Mouse (Mus musculus): ENCODE results near the gene Pgk1. TPM values are rescaled to one million over a fixed set of nuclear protein-coding genes. Genes with fewer than 3 reads are reported as not detected.
"Not testable (repeated sequence)": the region's sequence is repeated elsewhere in the genome, so short reads cannot be mapped to it uniquely, and the experiment has no call there.

The Pgk1 gene
- polyA plus RNA-seq, 1 experiment from 2014 or later = 482 TPM

GRCm38 (mm10) chrX:106190091-106190490 is 3.2 kb downstream of the Pgk1 start:
- Histone ChIP-seq H3K36me3 (ENCODE audit: control insufficient read depth, insufficient read depth, low read length) (peaks cover 16% of the 10 kb centered on the region), H3K27me3 (replicated peaks; ENCODE audit: control insufficient read depth, insufficient read depth, low read length) (no peaks in the 10 kb centered on the region), H3K4me2 (ENCODE audit: low read length) (peak overlapping the region; percentile 55), H3K9me3 (ENCODE audit: control insufficient read depth, low read length) (no peaks in the 10 kb centered on the region), H3K4me3 (ENCODE audit: low read depth, low read length) (0 out of 2 replicates have a peak overlapping the region, but pooled peaks have one; percentile 63), H3K4me1 (replicated peaks; ENCODE audit: control insufficient read depth, insufficient read depth, low read length) (no peaks in the 10 kb centered on the region), H3K27ac (ENCODE audit: low read depth) (no peak overlapping the region), H3K9ac (ENCODE audit: low read length) (no peak overlapping the region)
- WGBS = 33% methylated on average over 4 of the region's 4 CpGs
- DNase-seq (ENCODE audit: low spot score) (no peak), ATAC-seq (replicated peaks; ENCODE audit: low FRiP score, low TSS enrichment, low read depth) (no peak)

- H3K9ac ChIP-seq (ENCODE audit: low read length); H3K4me1 ChIP-seq (replicated peaks; ENCODE audit: control insufficient read depth, insufficient read depth, low read length); H3K4me3 ChIP-seq (ENCODE audit: low read depth, low read length); H3K27me3 ChIP-seq (replicated peaks; ENCODE audit: control insufficient read depth, insufficient read depth, low read length); H3K27ac ChIP-seq (ENCODE audit: low read depth); DNase-seq (ENCODE audit: low spot score); H3K4me2 ChIP-seq (ENCODE audit: low read length); ATAC-seq (replicated peaks; ENCODE audit: low FRiP score, low TSS enrichment, low read depth); H3K9me3 ChIP-seq (ENCODE audit: control insufficient read depth, low read length): not testable (repeated sequence)
- 90% methylated on average over 5 of the region's 6 CpGs for WGBS
- peaks cover 56% of the 10 kb centered on the region for H3K36me3 ChIP-seq (ENCODE audit: control insufficient read depth, insufficient read depth, low read length)
These were observed 7.5 kb downstream of the Pgk1 start for GRCm38 (mm10) chrX:106194361-106194760.

GRCm38 (mm10) chrX:106197308-106197707 is 10.4 kb downstream of the Pgk1 start:
- Histone ChIP-seq H3K4me2 (ENCODE audit: low read length) (no peak overlapping the region), H3K9me3 (ENCODE audit: control insufficient read depth, low read length) (no peaks in the 10 kb centered on the region), H3K27me3 (replicated peaks; ENCODE audit: control insufficient read depth, insufficient read depth, low read length) (no peaks in the 10 kb centered on the region), H3K4me1 (replicated peaks; ENCODE audit: control insufficient read depth, insufficient read depth, low read length) (no peaks in the 10 kb centered on the region), H3K4me3 (ENCODE audit: low read depth, low read length) (no peak overlapping the region), H3K9ac (ENCODE audit: low read length) (no peak overlapping the region), H3K27ac (ENCODE audit: low read depth) (no peak overlapping the region), H3K36me3 (ENCODE audit: control insufficient read depth, insufficient read depth, low read length) (peaks cover 73% of the 10 kb centered on the region)
- DNase-seq (ENCODE audit: low spot score) (no peak), ATAC-seq (replicated peaks; ENCODE audit: low FRiP score, low TSS enrichment, low read depth) (no peak)
- WGBS = 76% methylated on average over 5 of the region's 5 CpGs

DNA sequence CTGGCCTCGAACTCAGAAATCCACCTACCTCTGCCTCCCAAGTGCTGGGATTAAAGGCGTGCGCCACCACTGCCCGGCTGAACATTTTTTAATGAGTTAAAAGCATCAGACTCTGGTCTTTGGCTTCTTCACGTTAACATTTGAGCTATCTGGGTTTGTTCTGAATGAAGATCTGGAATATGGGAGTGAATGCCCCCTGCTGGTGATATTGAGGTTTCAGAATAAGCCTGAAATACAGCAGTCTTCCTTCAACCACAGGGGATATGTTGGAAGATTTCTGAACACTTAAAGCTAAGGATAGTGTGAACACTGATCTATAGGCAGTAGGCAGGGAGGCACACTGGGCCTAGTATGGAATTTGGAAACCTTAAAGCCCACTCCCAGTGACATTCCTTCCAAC is 12.0 kb downstream of the Pgk1 start:
- H3K27me3 ChIP-seq (replicated peaks; ENCODE audit: control insufficient read depth, insufficient read depth, low read length) = no peaks in the 10 kb centered on the region
- WGBS = 80% methylated on average over 5 of the region's 5 CpGs
- DNase-seq (ENCODE audit: low spot score) = no peak
- no peak for ATAC-seq (replicated peaks; ENCODE audit: low FRiP score, low TSS enrichment, low read depth)
- H3K4me2 ChIP-seq (ENCODE audit: low read length) = no peak overlapping the region
- H3K36me3 ChIP-seq (ENCODE audit: control insufficient read depth, insufficient read depth, low read length) = peaks cover 77% of the 10 kb centered on the region
- no peaks in the 10 kb centered on the region for H3K4me1 ChIP-seq (replicated peaks; ENCODE audit: control insufficient read depth, insufficient read depth, low read length)
- no peak overlapping the region for H3K4me3 ChIP-seq (ENCODE audit: low read depth, low read length)
- no peak overlapping the region for H3K9ac ChIP-seq (ENCODE audit: low read length)
- no peaks in the 10 kb centered on the region for H3K9me3 ChIP-seq (ENCODE audit: control insufficient read depth, low read length)
- H3K27ac ChIP-seq (ENCODE audit: low read depth) = no peak overlapping the region

DNA sequence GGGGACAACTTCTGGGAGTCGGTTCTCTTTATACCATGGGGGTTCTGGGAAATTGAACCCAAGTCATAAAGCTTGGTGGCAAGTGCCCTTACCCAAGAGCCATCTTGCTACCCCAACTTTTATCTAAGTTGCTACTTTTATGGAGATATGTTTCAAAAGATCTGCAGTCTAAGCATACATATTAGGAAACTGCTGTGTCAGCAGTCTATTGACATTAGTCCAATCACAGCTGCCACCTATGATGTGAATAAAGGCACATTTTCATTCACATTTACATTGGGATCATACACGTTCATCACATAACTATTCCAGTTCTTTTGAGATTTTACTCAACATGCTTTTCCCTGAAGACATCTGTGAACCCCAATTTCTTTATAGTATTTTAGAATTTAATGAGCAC is 22.2 kb downstream of the Pgk1 start:
- no peak overlapping the region for H3K4me2 ChIP-seq (ENCODE audit: low read length)
- peaks cover 12% of the 10 kb centered on the region; the same call in 1 of the 2 replicates for H3K36me3 ChIP-seq (ENCODE audit: control insufficient read depth, insufficient read depth, low read length)
- no peaks in the 10 kb centered on the region for H3K27me3 ChIP-seq (replicated peaks; ENCODE audit: control insufficient read depth, insufficient read depth, low read length)
- ATAC-seq (replicated peaks; ENCODE audit: low FRiP score, low TSS enrichment, low read depth) = no peak
- no peak overlapping the region for H3K27ac ChIP-seq (ENCODE audit: low read depth)
- H3K4me3 ChIP-seq (ENCODE audit: low read depth, low read length) = no peak overlapping the region
- no peaks in the 10 kb centered on the region for H3K4me1 ChIP-seq (replicated peaks; ENCODE audit: control insufficient read depth, insufficient read depth, low read length)
- H3K9me3 ChIP-seq (ENCODE audit: control insufficient read depth, low read length) = no peaks in the 10 kb centered on the region
- no peak for DNase-seq (ENCODE audit: low spot score)
- 80% methylated on average over 2 of the region's 2 CpGs for WGBS
- no peak overlapping the region for H3K9ac ChIP-seq (ENCODE audit: low read length)

DNA sequence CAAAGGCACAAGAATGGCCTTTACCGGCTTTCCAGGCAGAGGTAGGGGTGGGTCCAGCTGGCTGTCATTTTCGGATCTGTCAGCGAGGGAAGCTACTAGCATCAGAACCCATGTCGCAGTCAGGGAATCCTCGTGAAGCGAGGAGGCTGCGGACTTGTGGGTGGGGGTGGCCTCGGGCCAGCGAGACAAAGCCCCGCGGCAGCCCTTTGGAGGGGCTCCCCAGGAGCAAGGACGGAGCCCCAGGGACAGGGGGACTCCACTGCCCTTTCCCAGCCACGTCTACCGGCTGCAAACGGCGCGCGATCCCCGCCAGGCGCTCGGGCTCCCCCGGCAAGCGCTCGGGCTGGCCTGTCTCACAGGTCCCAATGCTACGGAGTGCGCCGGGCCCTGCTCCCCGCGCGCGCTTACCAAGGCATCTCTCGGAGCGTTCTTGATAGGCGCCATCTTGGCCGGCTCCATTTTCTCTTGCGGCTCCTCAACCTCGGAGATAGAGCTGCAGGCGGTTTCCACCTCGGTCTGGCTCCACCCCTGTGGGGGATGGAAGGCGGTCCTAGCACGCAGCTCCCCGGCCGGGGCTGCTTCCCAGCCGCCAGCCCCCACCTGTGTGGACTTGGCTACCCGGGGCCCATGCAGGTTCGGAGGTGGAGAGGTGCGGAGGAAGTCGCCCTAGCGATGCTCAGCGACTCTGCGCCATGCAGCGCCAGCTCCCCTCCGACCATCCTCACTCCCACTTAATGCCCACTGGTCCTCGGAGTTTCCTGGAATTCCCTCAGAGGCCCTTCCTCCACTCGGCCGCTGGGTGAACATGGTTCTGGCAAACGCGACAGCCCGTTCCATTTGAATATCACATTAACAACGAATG is 32.5 kb downstream of the Pgk1 start:
- Histone ChIP-seq H3K4me3 (ENCODE audit: low read depth, low read length) (peak overlapping the region; percentile 42), H3K4me1 (replicated peaks; ENCODE audit: control insufficient read depth, insufficient read depth, low read length) (no peaks in the 10 kb centered on the region), H3K4me2 (ENCODE audit: low read length) (peak overlapping the region; percentile 46), H3K36me3 (ENCODE audit: control insufficient read depth, insufficient read depth, low read length) (no peaks in the 10 kb centered on the region), H3K27ac (ENCODE audit: low read depth) (peak overlapping the region; percentile 44; the same call in 1 of the 2 replicates), H3K9me3 (ENCODE audit: control insufficient read depth, low read length) (0 out of 2 replicates have a peak, but pooled peaks cover 5% of the 10 kb centered on the region), H3K27me3 (replicated peaks; ENCODE audit: control insufficient read depth, insufficient read depth, low read length) (no peaks in the 10 kb centered on the region), H3K9ac (ENCODE audit: low read length) (peak overlapping the region; percentile 57)
- ATAC-seq (replicated peaks; ENCODE audit: low FRiP score, low TSS enrichment, low read depth) (peak; percentile 95), DNase-seq (ENCODE audit: low spot score) (peak; percentile 82)
- 17% methylated on average over 48 of the region's 60 CpGs for WGBS

GRCm38 (mm10) chrX:106221058-106221457 is 34.2 kb downstream of the Pgk1 start, which contains the start of gene Taf9b:
Gene Taf9b (minus strand): TSS chrX:106221158.
- Histone ChIP-seq H3K4me2 (ENCODE audit: low read length) (peak within 1 kb of the TSS; percentile 46), H3K4me1 (replicated peaks; ENCODE audit: control insufficient read depth, insufficient read depth, low read length) (no peaks in the 10 kb centered on the region), H3K27me3 (replicated peaks; ENCODE audit: control insufficient read depth, insufficient read depth, low read length) (no peaks in the 10 kb centered on the region), H3K9ac (ENCODE audit: low read length) (no peak within 1 kb of the TSS), H3K27ac (ENCODE audit: low read depth) (no peak within 1 kb of the TSS), H3K4me3 (ENCODE audit: low read depth, low read length) (peak within 1 kb of the TSS; percentile 42), H3K36me3 (ENCODE audit: control insufficient read depth, insufficient read depth, low read length) (no peaks in the 10 kb centered on the region), H3K9me3 (ENCODE audit: control insufficient read depth, low read length) (0 out of 2 replicates have a peak, but pooled peaks cover 5% of the 10 kb centered on the region)
- DNase-seq (ENCODE audit: low spot score) (no peak), ATAC-seq (replicated peaks; ENCODE audit: low FRiP score, low TSS enrichment, low read depth) (no peak)
- 93% methylated on average over 24 of the region's 25 CpGs for WGBS

Measured in intestine, embryonic 14.5 days (tissue).